Mouse (Mus musculus) olfactory bulb, adult 2 months (tissue): ENCODE results near the gene Ikzf3. TPM values are rescaled to one million over a fixed set of nuclear protein-coding genes. Genes with fewer than 3 reads are reported as not detected.

Experiments
- H3K27ac ChIP-seq: fragments of 200-500 bp; 2 replicates; pipeline ENCODE4 v1.5.1; 2012; ENCODE audit warnings: low read depth, low read length; ENCODE audit not compliant: insufficient read depth
- H3K4me1 ChIP-seq: fragments of 200-500 bp; 2 replicates; pipeline ENCODE4 v1.6.1; 2012; ENCODE audit warnings: low read length; ENCODE audit not compliant: control insufficient read depth, insufficient read depth
- H3K4me3 ChIP-seq: fragments of 200-500 bp; 2 replicates; pipeline ENCODE4 v1.5.1; 2012; ENCODE audit warnings: mild to moderate bottlenecking, low read depth, low read length, moderate library complexity; ENCODE audit not compliant: insufficient read depth
- CTCF ChIP-seq: fragments of 200-500 bp; IDR thresholded peaks from 2 replicates; pipeline ENCODE4 v1.5.1; 2012; ENCODE audit warnings: low read depth, mild to moderate bottlenecking, low read length, moderate library complexity; ENCODE audit not compliant: insufficient read depth
- POLR2A ChIP-seq: fragments of 200-500 bp; IDR thresholded peaks from 2 replicates; pipeline ENCODE4 v1.6.1; 2012; ENCODE audit warnings: mild to moderate bottlenecking, low read depth, low read length, moderate library complexity; ENCODE audit not compliant: insufficient read depth
- WGBS: fragments of 180-500 bp; shearing (Covaris S2); methylation state at CpG from one replicate; pipeline ENCODE4 v1.1.7; 2018; 5-methylcytosine and 5-hydroxymethylcytosine counted together
- polyA plus RNA-seq: library from polyadenylated mRNA; stranded (reverse); fragments of >200 nt; gene quantifications from 2 replicates; pipeline ENCODE4 v1.2.4, GENCODE M21; 2012; ENCODE audit warnings: low replicate concordance; ENCODE audit not compliant: missing spikeins, insufficient read depth, insufficient read length

The Ikzf3 gene
- polyA plus RNA-seq, 1 experiment, result not detected

DNA sequence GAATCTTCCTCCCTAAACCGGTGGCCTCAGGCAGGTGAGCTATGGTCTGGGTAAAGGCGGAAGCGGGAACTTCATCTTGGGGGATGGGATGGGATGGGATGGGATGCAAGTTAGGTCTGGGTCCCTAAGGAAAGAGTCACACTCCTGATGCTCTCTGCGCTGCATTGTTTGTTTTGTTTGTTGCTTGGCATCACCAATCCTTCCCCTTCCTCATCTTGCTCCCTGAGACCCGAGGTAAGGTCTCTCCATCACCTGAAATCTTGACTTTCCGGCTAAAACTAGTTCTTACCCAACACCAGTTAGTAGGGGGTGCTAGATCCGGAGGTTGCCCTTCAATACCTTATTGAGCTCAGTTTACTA lies 98.4 kb downstream of the Ikzf3 start:
- H3K4me3 ChIP-seq, result no peak overlapping the region
- TF ChIP-seq CTCF (no peak), POLR2A (no peak)
- H3K27ac ChIP-seq, result no peak overlapping the region
- WGBS, result 35% methylated on average over 7 of the region's 7 CpGs
- peaks cover 14% of the 10 kb centered on the region; the same call in 1 of the 2 replicates for H3K4me1 ChIP-seq

DNA sequence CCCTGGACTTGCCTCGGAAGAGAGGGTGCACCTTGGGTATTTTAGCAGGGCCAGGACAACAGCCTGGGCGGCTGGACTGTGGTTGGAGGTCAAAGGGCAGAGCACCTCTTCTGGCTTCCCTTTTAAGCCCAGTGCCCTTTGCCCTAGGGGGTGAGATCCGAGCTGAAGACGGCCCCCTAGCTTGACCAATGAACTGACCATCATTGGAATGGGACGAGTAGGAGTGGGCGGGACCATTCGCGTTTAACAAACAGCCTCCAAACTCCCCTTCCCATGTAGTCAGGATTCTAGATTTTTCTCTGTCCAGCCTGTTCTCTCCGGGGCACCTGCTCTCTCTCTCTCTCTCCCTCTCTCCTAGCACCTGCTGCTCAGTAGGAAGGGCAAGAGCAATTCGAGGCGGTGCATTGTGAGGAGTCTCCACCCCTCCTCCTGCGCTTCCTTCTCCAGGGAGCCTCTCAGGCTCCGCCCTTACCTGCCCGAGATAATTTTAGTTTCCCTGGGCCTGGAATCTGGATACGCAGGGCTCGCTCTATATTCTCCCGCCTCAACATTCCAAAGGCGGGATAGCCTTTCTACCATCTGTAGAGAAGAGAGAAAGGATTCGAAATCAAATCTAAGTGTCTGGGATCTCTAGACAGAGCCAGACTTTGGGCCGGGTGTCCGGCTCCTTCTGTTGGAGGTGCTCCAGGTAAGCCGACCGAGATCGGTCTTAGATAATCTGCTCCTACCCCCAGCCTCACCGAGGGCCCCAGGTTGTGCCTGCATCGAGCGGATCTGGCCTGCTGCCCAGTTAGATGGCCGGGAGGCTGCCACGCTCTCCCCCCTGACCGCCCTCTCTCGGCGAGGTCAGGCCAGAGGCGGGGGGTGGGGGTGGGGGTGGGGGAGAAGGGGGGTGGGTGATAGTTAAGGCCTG lies 99.0 kb downstream of the Ikzf3 start:
- TF ChIP-seq CTCF (no peak), POLR2A (no peak)
- Histone ChIP-seq H3K4me3 (no peak overlapping the region), H3K4me1 (peaks cover 14% of the 10 kb centered on the region; the same call in 1 of the 2 replicates), H3K27ac (no peak overlapping the region)
- 12% methylated on average over 33 of the region's 33 CpGs for WGBS

DNA sequence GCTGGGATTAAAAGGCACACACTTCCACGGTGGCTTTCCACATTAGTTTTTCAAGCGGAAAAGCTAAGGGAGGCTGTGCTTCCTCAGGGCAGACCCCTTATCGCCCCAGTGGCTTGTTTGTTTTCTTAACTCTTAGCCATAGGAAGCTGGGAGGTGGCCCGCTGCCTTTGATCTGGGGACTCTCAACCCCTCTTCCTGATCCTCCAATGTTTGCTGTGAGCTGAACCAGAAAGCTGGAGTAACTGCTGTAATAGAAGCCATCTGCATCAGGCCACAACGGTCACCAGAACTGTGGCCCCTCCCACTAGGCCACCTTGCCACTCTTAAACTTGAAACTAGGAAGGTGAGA lies 99.6 kb downstream of the Ikzf3 start, which contains the start of gene Grb7:
Gene Grb7 (plus strand): TSS at position 182 of the 349 bp plus-strand sequence.
- no peak for TF ChIP-seq CTCF
- no peak for TF ChIP-seq POLR2A
- H3K27ac ChIP-seq, result no peak within 1 kb of the TSS
- WGBS, result 48% methylated on average over 5 of the region's 5 CpGs
- peaks cover 14% of the 10 kb centered on the region; the same call in 1 of the 2 replicates for H3K4me1 ChIP-seq
- no peak within 1 kb of the TSS for H3K4me3 ChIP-seq

DNA sequence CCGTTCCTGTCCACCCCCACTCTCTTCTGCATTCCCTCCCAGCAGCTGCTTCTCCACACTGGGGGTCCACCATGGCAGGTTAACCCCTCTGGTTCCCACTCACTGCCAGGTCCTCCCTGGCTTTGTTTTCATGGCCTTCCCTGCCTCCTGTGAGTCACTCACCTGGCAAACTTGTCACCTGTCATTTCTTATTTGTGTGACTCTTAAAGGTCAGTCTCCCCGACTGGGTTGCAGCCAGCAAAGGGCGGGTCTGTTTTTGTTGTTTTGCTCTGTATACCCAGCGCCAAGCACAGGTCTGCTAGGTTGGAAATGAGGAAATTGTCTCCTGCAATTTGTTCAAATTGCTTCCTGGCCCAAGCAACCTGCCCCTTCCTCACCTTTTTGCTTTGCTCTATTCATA lies 100.2 kb downstream of the Ikzf3 start:
- TF ChIP-seq POLR2A (no peak), CTCF (no peak)
- H3K4me1 ChIP-seq, result peaks cover 13% of the 10 kb centered on the region; the same call in 1 of the 2 replicates
- no peak overlapping the region for H3K4me3 ChIP-seq
- no peak overlapping the region for H3K27ac ChIP-seq
- 82% methylated on average over 4 of the region's 4 CpGs for WGBS

- peaks cover 9% of the 10 kb centered on the region; the same call in 1 of the 2 replicates for H3K4me1 ChIP-seq
- WGBS, result 47% methylated on average over 1 of the region's 1 CpGs
- H3K4me3 ChIP-seq, result no peak overlapping the region
- H3K27ac ChIP-seq, result no peak overlapping the region
- no peak for TF ChIP-seq CTCF
- no peak for TF ChIP-seq POLR2A
Measured at GRCm38 (mm10) chr11:98445238-98445637, 100.6 kb downstream of the Ikzf3 start.

DNA sequence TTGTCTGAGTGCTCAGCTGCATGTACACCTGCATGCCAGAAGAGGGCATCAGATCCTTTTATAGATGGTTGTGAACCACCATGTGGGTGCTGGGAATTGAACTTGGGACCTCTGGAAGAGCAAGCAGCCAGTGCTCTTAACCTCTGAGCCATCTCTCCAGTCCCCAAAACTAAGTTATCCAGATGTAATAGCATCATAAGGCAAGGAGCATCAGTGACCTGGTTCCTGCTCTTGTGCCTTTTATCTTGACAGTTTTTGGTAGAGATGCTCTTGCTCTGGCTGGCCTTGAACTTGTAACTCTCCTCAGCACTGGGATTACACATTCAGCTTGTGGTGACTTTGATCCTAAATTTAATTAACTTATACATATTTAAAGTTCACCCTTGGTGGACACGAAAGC lies 102.1 kb downstream of the Ikzf3 start:
- WGBS, result 96% methylated on average over 1 of the region's 1 CpGs
- Histone ChIP-seq H3K4me1 (peaks cover 2% of the 10 kb centered on the region; the same call in 1 of the 2 replicates), H3K27ac (no peak overlapping the region), H3K4me3 (no peak overlapping the region)
- TF ChIP-seq POLR2A (no peak), CTCF (no peak)

- Histone ChIP-seq H3K27ac (no peak within 1 kb of the TSS), H3K4me1 (peaks cover 4% of the 10 kb centered on the region; the same call in 1 of the 2 replicates), H3K4me3 (peak within 1 kb of the TSS; percentile 86)
- 1% methylated on average over 43 of the region's 43 CpGs for WGBS
- TF ChIP-seq CTCF (peak; percentile 74), POLR2A (peak; percentile 66)
Measured at GRCm38 (mm10) chr11:98438331-98439158, 107.3 kb downstream of the Ikzf3 start, which contains the start of gene Mien1. TSS of gene Mien1 (minus strand) at chr11:98438991.

DNA sequence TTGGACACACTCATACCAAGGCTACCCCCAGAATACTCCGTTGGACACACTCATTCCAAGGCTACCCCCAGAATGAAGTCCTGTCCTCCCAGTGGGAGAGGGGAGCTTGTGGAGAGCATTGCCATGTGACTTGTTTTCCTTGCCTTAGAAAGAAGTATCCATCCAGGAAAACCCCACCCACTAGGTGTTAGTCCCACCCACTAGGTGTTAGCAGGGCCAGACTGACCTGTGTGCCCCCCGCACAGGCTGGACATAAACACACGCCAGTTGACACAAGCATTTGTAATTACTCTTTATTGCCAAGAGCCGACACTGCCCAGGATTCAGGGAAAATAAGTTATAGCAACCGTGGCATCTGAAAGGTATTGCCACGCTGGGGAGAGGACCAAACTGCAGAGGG lies 108.4 kb downstream of the Ikzf3 start:
- no peak for TF ChIP-seq CTCF
- TF ChIP-seq POLR2A, result no peak
- Histone ChIP-seq H3K4me3 (no peak overlapping the region), H3K4me1 (peaks cover 4% of the 10 kb centered on the region; the same call in 1 of the 2 replicates), H3K27ac (no peak overlapping the region)
- 88% methylated on average over 6 of the region's 6 CpGs for WGBS

GRCm38 (mm10) chr11:98435723-98436122 lies 110.1 kb downstream of the Ikzf3 start:
- H3K4me3 ChIP-seq, result no peak overlapping the region
- TF ChIP-seq CTCF (no peak), POLR2A (no peak)
- WGBS, result 92% methylated on average over 9 of the region's 9 CpGs
- peaks cover 4% of the 10 kb centered on the region; the same call in 1 of the 2 replicates for H3K4me1 ChIP-seq
- H3K27ac ChIP-seq, result no peak overlapping the region
